Comparison of ENCODE assay signal across 8 mouse cellular contexts in the genomic region with DNA sequence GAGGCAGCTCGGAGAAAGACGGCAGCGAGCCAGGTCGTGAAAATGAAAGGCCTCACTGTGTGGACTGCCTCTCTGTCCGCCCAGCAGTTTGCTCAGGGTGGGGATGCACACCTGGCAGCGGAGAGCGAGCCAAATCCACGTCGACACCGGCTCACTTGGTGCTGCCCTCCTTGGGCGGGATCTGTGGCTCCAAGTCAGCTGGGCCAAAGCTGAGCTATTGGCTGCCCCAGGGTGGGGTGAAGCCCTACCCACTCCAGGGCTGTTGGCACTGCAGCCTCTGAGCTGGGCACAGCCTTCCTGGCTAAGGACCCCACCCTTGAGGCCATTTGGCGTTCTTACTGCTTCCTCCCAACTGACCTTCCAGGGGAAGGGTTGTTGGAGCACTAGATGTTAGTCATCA. TPM values are rescaled to one million over a fixed set of nuclear protein-coding genes. Genes with fewer than 3 reads are reported as not detected.
A peak's percentile ranks its signal among the peaks of the same experiment; 100 is the strongest.
DNase-seq lines count a peak whose midpoint lies in the region; ATAC-seq and TF ChIP-seq lines count a peak whose summit lies in the region.

No protein-coding gene starts in this region.

- peaks cover 66% of the 10 kb centered on the region for H3K36me3 ChIP-seq in heart, embryonic 13.5 days
- peaks cover 18% of the 10 kb centered on the region for H3K36me3 ChIP-seq in lung, postnatal 0 days (ENCODE audit: insufficient read depth, low read length)

- TF ChIP-seq POLR2A in cortical plate, adult 2 months (IDR thresholded peaks at IDR 0.05; ENCODE audit: extremely low read depth, insufficient read depth, low read length): no peak

- H3K9ac ChIP-seq in heart, embryonic 13.5 days: peak overlapping the region; percentile 86
- peak overlapping the region; percentile 78 for H3K9ac ChIP-seq in lung, postnatal 0 days (replicated peaks; ENCODE audit: low read depth)

- peak overlapping the region; percentile 39 for H3K27ac ChIP-seq in cortical plate, adult 2 months (ENCODE audit: insufficient read depth, low read length)
- H3K27ac ChIP-seq in heart, embryonic 13.5 days (replicated peaks): peak overlapping the region; percentile 79
- H3K27ac ChIP-seq in lung, postnatal 0 days (ENCODE audit: low read length): peak overlapping the region; percentile 85

- peak overlapping the region; percentile 47 for H3K4me3 ChIP-seq in cortical plate, adult 2 months (ENCODE audit: insufficient read depth, low read length)
- peak overlapping the region; percentile 82 for H3K4me3 ChIP-seq in heart, embryonic 13.5 days
- peak overlapping the region; percentile 66 for H3K4me3 ChIP-seq in lung, postnatal 0 days (ENCODE audit: low read depth, low read length)

- H3K27me3 ChIP-seq in heart, embryonic 13.5 days (replicated peaks): no peaks in the 10 kb centered on the region
- H3K27me3 ChIP-seq in lung, postnatal 0 days (replicated peaks; ENCODE audit: insufficient read depth, low read length): no peaks in the 10 kb centered on the region

- DNase-seq in spleen, adult 12 weeks (ENCODE audit: low spot score): peak; percentile 46
- DNase-seq in spleen, adult 18-20 months: no peak
- peak; percentile 76 for DNase-seq in kidney, postnatal 10 days
- DNase-seq in lung, postnatal 0 days (ENCODE audit: low spot score): peak; percentile 89
- peak; percentile 74 to 82 for DNase-seq in right cerebral cortex, postnatal 10 days (ENCODE audit: low spot score in 2 of 2)

- H3K4me2 ChIP-seq in heart, embryonic 13.5 days: peak overlapping the region; percentile 98
- H3K4me2 ChIP-seq in lung, postnatal 0 days (replicated peaks; ENCODE audit: low read depth, low read length): peak overlapping the region; percentile 98

- no peaks in the 10 kb centered on the region for H3K9me3 ChIP-seq in heart, embryonic 13.5 days
- no peaks in the 10 kb centered on the region for H3K9me3 ChIP-seq in lung, postnatal 0 days (ENCODE audit: low read length)

- no peak for ATAC-seq in heart, embryonic 13.5 days (ENCODE audit: extremely low read depth, insufficient number of reproducible peaks, low FRiP score, low TSS enrichment)
- peak; percentile 78 for ATAC-seq in lung, postnatal 0 days
- ATAC-seq in monocyte, adult 5-6 weeks (replicated peaks; ENCODE audit: insufficient number of reproducible peaks, low FRiP score, low TSS enrichment, poor library complexity, severe bottlenecking): no peak

- no peaks in the 10 kb centered on the region for H3K4me1 ChIP-seq in cortical plate, adult 2 months (ENCODE audit: control insufficient read depth, insufficient read depth, low read length)
- H3K4me1 ChIP-seq in heart, embryonic 13.5 days: peaks cover 23% of the 10 kb centered on the region
- H3K4me1 ChIP-seq in lung, postnatal 0 days (ENCODE audit: insufficient read depth, low read depth, low read length): no peaks in the 10 kb centered on the region

- 5% methylated on average over 12 of the region's 12 CpGs for WGBS in heart, embryonic 13.5 days
- 2% methylated on average over 12 of the region's 12 CpGs for WGBS in lung, postnatal 0 days

- no peak for TF ChIP-seq CTCF in cortical plate, adult 2 months (IDR thresholded peaks at IDR 0.05; ENCODE audit: extremely low read depth, insufficient read depth, low read length)
- peak; percentile 34 for TF ChIP-seq CTCF in lung, postnatal 0 days (IDR thresholded peaks at IDR 0.05)

- no peak for TF ChIP-seq EP300 in lung, postnatal 0 days (IDR thresholded peaks at IDR 0.05)

RNA-seq across cellular contexts. Expression of a gene that starts 0.9 kb away (rescaled TPM):
- polyA plus RNA-seq in cortical plate, adult 2 months (2012; rRNA removed): 35.9 and 38.9 TPM in 2 replicates
- polyA plus RNA-seq in heart, embryonic 13.5 days (2015; fragmentation: Nextera tagmentation; extraction: Ambion mirVana): 23.6 and 28.7 TPM in 2 replicates
- 37.0 and 40.5 TPM in 2 replicates for polyA plus RNA-seq in lung, postnatal 0 days (2015; fragmentation: Nextera tagmentation; extraction: Ambion mirVana)
- 1.5 to 3.7 TPM (median 2.7 TPM) in 3 replicates for total RNA-seq in monocyte, adult 5-6 weeks (2017)

RNA-seq across cellular contexts. Expression of a gene that starts 8.0 kb away (rescaled TPM):
- polyA plus RNA-seq in cortical plate, adult 2 months (2012; rRNA removed): 98.6 and 108 TPM in 2 replicates
- 65.5 and 75.4 TPM in 2 replicates for polyA plus RNA-seq in heart, embryonic 13.5 days (2015; fragmentation: Nextera tagmentation; extraction: Ambion mirVana)
- polyA plus RNA-seq in lung, postnatal 0 days (2015; fragmentation: Nextera tagmentation; extraction: Ambion mirVana): 103 and 115 TPM in 2 replicates
- 28.2 to 39.4 TPM (median 36.0 TPM) in 3 replicates for total RNA-seq in monocyte, adult 5-6 weeks (2017)

RNA-seq across cellular contexts. Expression of a gene that starts 18.2 kb away (rescaled TPM):
- 46.4 and 50.5 TPM in 2 replicates for polyA plus RNA-seq in cortical plate, adult 2 months (2012; rRNA removed)
- polyA plus RNA-seq in heart, embryonic 13.5 days (2015; fragmentation: Nextera tagmentation; extraction: Ambion mirVana): 73.0 and 81.6 TPM in 2 replicates
- polyA plus RNA-seq in lung, postnatal 0 days (2015; fragmentation: Nextera tagmentation; extraction: Ambion mirVana): 63.6 and 67.7 TPM in 2 replicates
- total RNA-seq in monocyte, adult 5-6 weeks (2017): 56.8 to 67.9 TPM (median 60.9 TPM) in 3 replicates

RNA-seq across cellular contexts. Expression of a gene that starts 22.6 kb away (rescaled TPM):
- polyA plus RNA-seq in cortical plate, adult 2 months (2012; rRNA removed): 103 and 110 TPM in 2 replicates
- polyA plus RNA-seq in heart, embryonic 13.5 days (2015; fragmentation: Nextera tagmentation; extraction: Ambion mirVana): 39.2 and 42.0 TPM in 2 replicates
- polyA plus RNA-seq in lung, postnatal 0 days (2015; fragmentation: Nextera tagmentation; extraction: Ambion mirVana): 35.3 and 39.6 TPM in 2 replicates
- total RNA-seq in monocyte, adult 5-6 weeks (2017): 33.5 to 49.4 TPM (median 35.4 TPM) in 3 replicates

RNA-seq across cellular contexts. Expression of a gene that starts 43.9 kb away (rescaled TPM):
- polyA plus RNA-seq in cortical plate, adult 2 months (2012; rRNA removed): 36.9 and 37.8 TPM in 2 replicates
- 46.0 and 47.9 TPM in 2 replicates for polyA plus RNA-seq in heart, embryonic 13.5 days (2015; fragmentation: Nextera tagmentation; extraction: Ambion mirVana)
- polyA plus RNA-seq in lung, postnatal 0 days (2015; fragmentation: Nextera tagmentation; extraction: Ambion mirVana): 107 and 131 TPM in 2 replicates
- total RNA-seq in monocyte, adult 5-6 weeks (2017): 180 to 259 TPM (median 226 TPM) in 3 replicates

Comparison
In these comparisons a context has a peak if more than half of its experiments do, and no peak if none do; other contexts are left out.
1. DNase-seq: peak in spleen, adult 12 weeks (single experiment), kidney, postnatal 10 days (single experiment), lung, postnatal 0 days (single experiment) and right cerebral cortex, postnatal 10 days (2 of 2); none in spleen, adult 18-20 months (0 of 2).
2. Peak in every context shown above with its lines, with median percentiles within 50 percentile points of each other: H3K27ac ChIP-seq and H3K4me3 ChIP-seq.